Mouse (Mus musculus): ENCODE results near the gene Gm14409. TPM values are rescaled to one million over a fixed set of nuclear protein-coding genes. Genes with fewer than 3 reads are reported as not detected.
"Not testable (repeated sequence)": the region's sequence is repeated elsewhere in the genome, so short reads cannot be mapped to it uniquely, and the experiment has no call there.

Gm14409 gene
- not detected in 2 replicates for polyA plus RNA-seq (2015; fragmentation: Nextera tagmentation; extraction: Ambion mirVana)

DNA sequence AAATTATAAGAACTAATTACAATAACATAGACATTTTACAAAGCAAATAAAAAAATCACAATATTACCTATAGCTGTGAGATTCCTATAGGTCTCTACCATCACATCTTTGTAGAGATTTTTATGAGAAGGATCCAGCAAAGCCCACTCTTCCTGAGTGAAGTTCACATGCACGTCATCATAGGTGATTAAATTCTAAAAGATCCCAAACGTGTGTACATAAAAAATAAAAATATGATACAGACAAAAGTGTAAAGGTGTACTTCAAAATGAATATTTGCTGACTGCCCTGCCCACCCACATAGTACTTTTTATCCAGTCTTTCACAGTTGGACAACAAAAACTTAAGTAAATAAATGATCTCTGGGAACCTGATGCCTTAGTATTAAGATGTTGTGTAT, at the start of gene Gm14409:
Gene Gm14409 (minus strand): TSS at position 101 of the 400 bp plus-strand sequence.
- not testable (repeated sequence) for H3K36me3 ChIP-seq; ATAC-seq (ENCODE audit: low read depth); H3K9me3 ChIP-seq; H3K27ac ChIP-seq (replicated peaks); H3K9ac ChIP-seq; H3K4me2 ChIP-seq; H3K27me3 ChIP-seq; H3K4me1 ChIP-seq (replicated peaks); H3K4me3 ChIP-seq
- WGBS, result no CpG with 5 or more reads among the region's 2 CpGs

- not testable (repeated sequence) for H3K9me3 ChIP-seq; ATAC-seq (ENCODE audit: low read depth); H3K4me3 ChIP-seq; H3K4me2 ChIP-seq; H3K9ac ChIP-seq; H3K4me1 ChIP-seq (replicated peaks); H3K27ac ChIP-seq (replicated peaks); H3K27me3 ChIP-seq; H3K36me3 ChIP-seq
- WGBS, result 90% methylated on average over 4 of the region's 4 CpGs
These were observed 42.8 kb upstream of the Gm14409 start for GRCm38 (mm10) chr2:177309627-177310026.

- not testable (repeated sequence) for H3K27ac ChIP-seq (replicated peaks); H3K36me3 ChIP-seq; H3K9me3 ChIP-seq; H3K9ac ChIP-seq; H3K4me2 ChIP-seq; H3K4me3 ChIP-seq; ATAC-seq (ENCODE audit: low read depth); H3K4me1 ChIP-seq (replicated peaks); H3K27me3 ChIP-seq
- WGBS, result no CpG with 5 or more reads among the region's 2 CpGs
These were observed 38.1 kb upstream of the Gm14409 start for GRCm38 (mm10) chr2:177304980-177305379.

DNA sequence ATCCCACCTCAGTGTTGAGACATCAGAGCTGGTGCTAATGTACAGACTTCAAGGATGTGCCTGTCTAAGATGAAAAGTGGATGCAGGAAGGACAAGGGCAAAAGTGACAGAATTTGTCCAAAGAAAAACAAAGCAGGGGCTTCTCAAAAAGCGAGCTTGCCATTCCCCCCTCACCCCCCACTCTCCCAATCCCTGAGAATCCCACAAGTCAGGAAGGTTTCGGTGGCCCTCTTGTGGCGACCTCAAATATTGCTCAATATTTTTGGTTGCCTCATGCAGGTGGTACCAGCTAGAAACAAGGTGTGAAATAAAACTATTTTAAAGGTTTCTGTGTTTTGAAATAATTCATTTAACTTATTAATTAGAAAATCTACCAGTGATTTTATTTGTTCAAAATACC, 16.9 kb upstream of the Gm14409 start:
- H3K4me2 ChIP-seq; H3K27me3 ChIP-seq; H3K4me1 ChIP-seq (replicated peaks); H3K36me3 ChIP-seq; H3K4me3 ChIP-seq; ATAC-seq (ENCODE audit: low read depth); H3K9me3 ChIP-seq; H3K27ac ChIP-seq (replicated peaks); H3K9ac ChIP-seq: not testable (repeated sequence)
- 29% methylated on average over 3 of the region's 3 CpGs for WGBS

- H3K4me3 ChIP-seq; H3K9me3 ChIP-seq; H3K27me3 ChIP-seq; H3K36me3 ChIP-seq; H3K4me2 ChIP-seq; H3K9ac ChIP-seq; H3K27ac ChIP-seq (replicated peaks); H3K4me1 ChIP-seq (replicated peaks); ATAC-seq (ENCODE audit: low read depth): not testable (repeated sequence)
- WGBS, result 80% methylated on average over 2 of the region's 2 CpGs
These were observed 10.9 kb upstream of the Gm14409 start for GRCm38 (mm10) chr2:177277754-177278153.

GRCm38 (mm10) chr2:177272237-177272636, 5.4 kb upstream of the Gm14409 start:
- H3K9me3 ChIP-seq; H3K4me3 ChIP-seq; H3K27me3 ChIP-seq; H3K9ac ChIP-seq; H3K4me2 ChIP-seq; H3K36me3 ChIP-seq; H3K27ac ChIP-seq (replicated peaks); H3K4me1 ChIP-seq (replicated peaks); ATAC-seq (ENCODE audit: low read depth): not testable (repeated sequence)
- WGBS, result 87% methylated on average over 2 of the region's 2 CpGs

DNA sequence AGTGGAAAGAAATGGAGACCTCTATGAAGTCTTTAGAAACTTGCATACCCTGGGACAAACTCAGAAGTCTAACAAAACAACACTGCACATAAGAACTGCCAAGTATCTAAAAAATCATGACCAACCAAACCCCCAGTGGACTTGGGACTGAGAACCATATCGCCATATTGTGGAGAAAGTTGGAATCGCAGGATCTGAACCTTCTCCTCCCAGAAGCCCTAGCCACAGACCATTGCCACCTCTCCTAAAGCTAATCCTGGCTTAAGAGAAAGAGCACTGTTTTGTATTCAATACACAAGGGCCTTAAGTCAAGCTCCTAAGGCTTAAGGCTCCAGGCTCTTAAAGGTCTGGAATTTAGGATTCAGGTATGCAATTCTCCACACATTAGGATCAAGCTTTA, 19.4 kb downstream of the Gm14409 start:
- not testable (repeated sequence) for H3K4me2 ChIP-seq; H3K4me1 ChIP-seq (replicated peaks); H3K4me3 ChIP-seq; H3K27me3 ChIP-seq; ATAC-seq (ENCODE audit: low read depth); H3K9ac ChIP-seq; H3K27ac ChIP-seq (replicated peaks); H3K9me3 ChIP-seq; H3K36me3 ChIP-seq
- 85% methylated on average over 2 of the region's 2 CpGs for WGBS

DNA sequence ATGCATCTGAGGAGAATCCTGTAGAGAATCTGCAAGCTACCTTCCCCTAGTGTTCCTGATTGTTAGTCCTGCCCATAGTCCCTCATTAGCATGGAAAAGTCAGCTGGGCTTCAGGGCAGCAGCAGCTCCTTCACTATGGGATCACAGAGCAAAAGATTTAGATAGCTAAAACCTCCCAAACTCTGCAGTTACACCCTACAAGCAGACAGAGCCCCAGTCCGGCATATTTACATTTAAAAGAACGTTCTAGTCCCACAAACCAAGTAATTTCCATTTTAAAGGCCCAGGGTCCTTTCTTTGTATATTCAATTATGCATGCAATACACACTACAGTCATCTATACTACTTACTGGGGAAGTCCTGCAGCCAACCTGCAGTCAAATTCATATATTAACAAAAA, 36.4 kb downstream of the Gm14409 start:
- not testable (repeated sequence) for H3K27me3 ChIP-seq; H3K27ac ChIP-seq (replicated peaks); H3K4me2 ChIP-seq; H3K4me1 ChIP-seq (replicated peaks); H3K9me3 ChIP-seq; H3K9ac ChIP-seq; H3K36me3 ChIP-seq; ATAC-seq (ENCODE audit: low read depth); H3K4me3 ChIP-seq
- WGBS, result 50% methylated on average over 2 of the region's 2 CpGs

Other genes with a start within 250 kb of the Gm14409 start
- not detected in 2 replicates for gene Gm14401, start 192.7 kb downstream of the Gm14409 start, polyA plus RNA-seq (2015; fragmentation: Nextera tagmentation; extraction: Ambion mirVana)
- 26.8 and 41.3 TPM in 2 replicates for gene Gm14410, start 60.6 kb downstream of the Gm14409 start, polyA plus RNA-seq (2015; fragmentation: Nextera tagmentation; extraction: Ambion mirVana)
- gene Gm14412, start 57.3 kb upstream of the Gm14409 start, polyA plus RNA-seq (2015; fragmentation: Nextera tagmentation; extraction: Ambion mirVana), result 0.13 and 0.19 TPM in 2 replicates
- 5.5 and 6.1 TPM in 2 replicates for gene Gm14418, start 131.3 kb upstream of the Gm14409 start, polyA plus RNA-seq (2015; fragmentation: Nextera tagmentation; extraction: Ambion mirVana)
- gene Zfp970, start 197.7 kb upstream of the Gm14409 start, polyA plus RNA-seq (2015; fragmentation: Nextera tagmentation; extraction: Ambion mirVana), result 5.2 and 5.7 TPM in 2 replicates
- gene Gm14403, start 231.2 kb upstream of the Gm14409 start, polyA plus RNA-seq (2015; fragmentation: Nextera tagmentation; extraction: Ambion mirVana), result 2.5 TPM in 2 replicates